Mouse (Mus musculus): ENCODE measurements around the gene Pde6b.

- TF ChIP-seq POLR2A (IDR thresholded peaks at IDR 0.05; ENCODE audit: insufficient read depth, low read length): no peak
- no peak for TF ChIP-seq CTCF (IDR thresholded peaks at IDR 0.05; ENCODE audit: low read depth, low read length)
Observed at GRCm38 (mm10) chr5:108473737-108474136, 85.5 kb downstream of the Pde6b start.

All from ES-Bruce4 (cell line).